Mouse (Mus musculus) lung, postnatal 25 days (tissue): Measurements from ENCODE around the gene Kbtbd13.

Experiments used
- DNase-seq: peaks from one replicate; pipeline ENCODE4 v3.0.0; 2022; ENCODE audit warnings: low spot score

The Kbtbd13 gene

GRCm38 (mm10) chr9:65391613-65391964, at the start of gene Kbtbd13:
Kbtbd13 (minus strand) TSS chr9:65391652.
- no peak for DNase-seq

- peak; percentile 94 for DNase-seq
These were observed 44.3 kb upstream of the Kbtbd13 start, which contains the start of gene Mtfmt for GRCm38 (mm10) chr9:65435671-65436301. Mtfmt (plus strand) TSS chr9:65435782.

GRCm38 (mm10) chr9:65435211-65435610, 43.8 kb upstream of the Kbtbd13 start:
- no peak for DNase-seq

GRCm38 (mm10) chr9:65434140-65434539, 42.7 kb upstream of the Kbtbd13 start:
- peak; percentile 33 for DNase-seq

- peak; percentile 86 for DNase-seq
These were observed 40.8 kb upstream of the Kbtbd13 start for GRCm38 (mm10) chr9:65432236-65432635.

GRCm38 (mm10) chr9:65430921-65431320, 39.5 kb upstream of the Kbtbd13 start:
- no peak for DNase-seq

- no peak for DNase-seq
These were observed 38.9 kb upstream of the Kbtbd13 start for GRCm38 (mm10) chr9:65430401-65430800.

- no peak for DNase-seq
These were observed 36.6 kb upstream of the Kbtbd13 start for GRCm38 (mm10) chr9:65428003-65428402.

- no peak for DNase-seq
These were observed 36.1 kb upstream of the Kbtbd13 start for GRCm38 (mm10) chr9:65427511-65427910.

- no peak for DNase-seq
These were observed 32.9 kb upstream of the Kbtbd13 start for GRCm38 (mm10) chr9:65424393-65424792.

- no peak for DNase-seq
These were observed 31.5 kb upstream of the Kbtbd13 start, which contains the start of gene Slc51b for GRCm38 (mm10) chr9:65422760-65423501. Slc51b (minus strand) TSS chr9:65422955.

- no peak for DNase-seq
These were observed 28.2 kb upstream of the Kbtbd13 start for GRCm38 (mm10) chr9:65419633-65420032.

GRCm38 (mm10) chr9:65417738-65418137, 26.3 kb upstream of the Kbtbd13 start:
- DNase-seq, result no peak

- DNase-seq, result no peak
These were observed 19.9 kb upstream of the Kbtbd13 start for GRCm38 (mm10) chr9:65411326-65411725.

GRCm38 (mm10) chr9:65410378-65410777, 18.9 kb upstream of the Kbtbd13 start:
- DNase-seq, result peak; percentile 44

GRCm38 (mm10) chr9:65408871-65409295, 17.4 kb upstream of the Kbtbd13 start:
- DNase-seq, result peak; percentile 85

- DNase-seq, result no peak
These were observed 16.4 kb upstream of the Kbtbd13 start for GRCm38 (mm10) chr9:65407861-65408260.

- no peak for DNase-seq
These were observed 15.9 kb upstream of the Kbtbd13 start for GRCm38 (mm10) chr9:65407327-65407726.

GRCm38 (mm10) chr9:65405184-65405449, 13.7 kb upstream of the Kbtbd13 start:
- DNase-seq, result peak; percentile 51

- peak; percentile 84 for DNase-seq
These were observed 13.1 kb upstream of the Kbtbd13 start for GRCm38 (mm10) chr9:65404331-65405183.

- peak; percentile 84 for DNase-seq
These were observed 8.5 kb upstream of the Kbtbd13 start for GRCm38 (mm10) chr9:65399934-65400333.

- DNase-seq, result peak; percentile 78
These were observed 6.8 kb upstream of the Kbtbd13 start, which contains the start of gene Rasl12 for GRCm38 (mm10) chr9:65398279-65398678. Rasl12 (plus strand) TSS chr9:65398506.

GRCm38 (mm10) chr9:65394360-65394759, 2.9 kb upstream of the Kbtbd13 start:
- peak; percentile 36 for DNase-seq
